Mouse (Mus musculus) heart, embryonic 10.5 days (tissue): ENCODE results near the gene Trabd. TPM values are rescaled to one million over a fixed set of nuclear protein-coding genes. Genes with fewer than 3 reads are reported as not detected.

ENCODE experiments used
- DNase-seq: peaks from one replicate; pipeline ENCODE4 v3.0.0-alpha.2; 2017; ENCODE audit warnings: low spot score
- H3K27ac ChIP-seq: fragments of 300-500 bp; sonication (generic); 2 replicates; pipeline ENCODE4 v1.5.1; 2016; ENCODE audit warnings: mild to moderate bottlenecking
- H3K27me3 ChIP-seq: fragments of 300-500 bp; sonication (generic); 2 replicates; pipeline ENCODE4 v1.6.1; 2016; ENCODE audit warnings: mild to moderate bottlenecking; ENCODE audit not compliant: poor library complexity, insufficient read depth, severe bottlenecking
- H3K36me3 ChIP-seq: fragments of 300-500 bp; sonication (generic); 2 replicates; pipeline ENCODE4 v1.6.1; 2016; ENCODE audit warnings: mild to moderate bottlenecking, moderate library complexity
- H3K4me1 ChIP-seq: fragments of 300-500 bp; sonication (generic); 2 replicates; pipeline ENCODE4 v1.6.1; 2016; ENCODE audit warnings: mild to moderate bottlenecking
- H3K4me3 ChIP-seq: fragments of 300-500 bp; sonication (generic); 2 replicates; pipeline ENCODE4 v1.5.1; 2016; ENCODE audit warnings: mild to moderate bottlenecking, moderate library complexity
- H3K9me3 ChIP-seq: fragments of 300-500 bp; sonication (generic); 2 replicates; pipeline ENCODE4 v1.6.1; 2016; ENCODE audit warnings: mild to moderate bottlenecking, moderate library complexity
- WGBS: fragments of 180-500 bp; shearing (Covaris S2); methylation state at CpG from one replicate; pipeline ENCODE4 v1.1.7; 2016; 5-methylcytosine and 5-hydroxymethylcytosine counted together
- polyA plus RNA-seq: library from polyadenylated mRNA; unstranded; fragments of >200 nt; fragmentation: Nextera tagmentation; extraction: Ambion mirVana; gene quantifications from 2 replicates; pipeline ENCODE4 v1.2.1, GENCODE M21; 2016

Trabd gene
- polyA plus RNA-seq, 1 experiment from 2014 or later, result 63.0 TPM

- no peaks in the 10 kb centered on the region for H3K9me3 ChIP-seq
- H3K4me1 ChIP-seq, result peaks cover 21% of the 10 kb centered on the region
- H3K4me3 ChIP-seq, result peak within 1 kb of the TSS; percentile 96
- WGBS, result 2% methylated on average over 38 of the region's 38 CpGs
- peaks cover 53% of the 10 kb centered on the region for H3K36me3 ChIP-seq
- DNase-seq, result peak; percentile 95
- no peaks in the 10 kb centered on the region for H3K27me3 ChIP-seq
- H3K27ac ChIP-seq, result peak within 1 kb of the TSS; percentile 90
Observed at GRCm38 (mm10) chr15:89088607-89089247, 13.8 kb downstream of the Trabd start, which contains the start of gene Selenoo. Selenoo (plus strand) TSS chr15:89089084.

- DNase-seq, result no peak
- Histone ChIP-seq H3K27ac (peak overlapping the region; percentile 90), H3K27me3 (no peaks in the 10 kb centered on the region), H3K9me3 (no peaks in the 10 kb centered on the region), H3K4me3 (peak overlapping the region; percentile 96), H3K36me3 (peaks cover 54% of the 10 kb centered on the region), H3K4me1 (peaks cover 21% of the 10 kb centered on the region)
- WGBS, result 3% methylated on average over 68 of the region's 68 CpGs
Observed at GRCm38 (mm10) chr15:89089248-89090051, 14.5 kb downstream of the Trabd start.

GRCm38 (mm10) chr15:89090662-89091061 is 15.7 kb downstream of the Trabd start:
- H3K4me1 ChIP-seq, result peaks cover 21% of the 10 kb centered on the region
- H3K36me3 ChIP-seq, result peaks cover 54% of the 10 kb centered on the region
- DNase-seq, result no peak
- H3K4me3 ChIP-seq, result no peak overlapping the region
- H3K27ac ChIP-seq, result no peak overlapping the region
- 89% methylated on average over 4 of the region's 4 CpGs for WGBS
- H3K27me3 ChIP-seq, result no peaks in the 10 kb centered on the region
- no peaks in the 10 kb centered on the region for H3K9me3 ChIP-seq

GRCm38 (mm10) chr15:89092181-89092580 is 17.3 kb downstream of the Trabd start:
- Histone ChIP-seq H3K27me3 (no peaks in the 10 kb centered on the region), H3K9me3 (no peaks in the 10 kb centered on the region), H3K27ac (no peak overlapping the region), H3K4me1 (peaks cover 21% of the 10 kb centered on the region), H3K4me3 (no peak overlapping the region), H3K36me3 (peaks cover 54% of the 10 kb centered on the region)
- 80% methylated on average over 5 of the region's 5 CpGs for WGBS
- no peak for DNase-seq

GRCm38 (mm10) chr15:89097450-89097849 is 22.5 kb downstream of the Trabd start:
- no peak for DNase-seq
- Histone ChIP-seq H3K27ac (no peak overlapping the region), H3K9me3 (no peaks in the 10 kb centered on the region), H3K36me3 (peaks cover 100% of the 10 kb centered on the region), H3K4me3 (no peak overlapping the region), H3K4me1 (no peaks in the 10 kb centered on the region), H3K27me3 (no peaks in the 10 kb centered on the region)
- WGBS, result 90% methylated on average over 5 of the region's 5 CpGs

GRCm38 (mm10) chr15:89098616-89099015 is 23.7 kb downstream of the Trabd start:
- H3K27ac ChIP-seq, result no peak overlapping the region
- no peaks in the 10 kb centered on the region for H3K4me1 ChIP-seq
- 87% methylated on average over 7 of the region's 7 CpGs for WGBS
- DNase-seq, result no peak
- peaks cover 100% of the 10 kb centered on the region for H3K36me3 ChIP-seq
- H3K4me3 ChIP-seq, result no peak overlapping the region
- no peaks in the 10 kb centered on the region for H3K27me3 ChIP-seq
- no peaks in the 10 kb centered on the region for H3K9me3 ChIP-seq

GRCm38 (mm10) chr15:89100823-89101222 is 25.9 kb downstream of the Trabd start:
- DNase-seq, result no peak
- no peaks in the 10 kb centered on the region for H3K9me3 ChIP-seq
- H3K27ac ChIP-seq, result no peak overlapping the region
- H3K4me1 ChIP-seq, result no peaks in the 10 kb centered on the region
- WGBS, result 91% methylated on average over 12 of the region's 12 CpGs
- H3K36me3 ChIP-seq, result peaks cover 100% of the 10 kb centered on the region
- H3K4me3 ChIP-seq, result no peak overlapping the region
- no peaks in the 10 kb centered on the region for H3K27me3 ChIP-seq

- Histone ChIP-seq H3K4me3 (no peak overlapping the region), H3K9me3 (no peaks in the 10 kb centered on the region), H3K4me1 (no peaks in the 10 kb centered on the region), H3K36me3 (peaks cover 100% of the 10 kb centered on the region), H3K27ac (no peak overlapping the region), H3K27me3 (no peaks in the 10 kb centered on the region)
- WGBS, result 79% methylated on average over 5 of the region's 5 CpGs
- DNase-seq, result no peak
Observed at GRCm38 (mm10) chr15:89102646-89103045, 27.7 kb downstream of the Trabd start.

- H3K4me3 ChIP-seq, result no peak overlapping the region
- H3K9me3 ChIP-seq, result no peaks in the 10 kb centered on the region
- no peak for DNase-seq
- no peaks in the 10 kb centered on the region for H3K27me3 ChIP-seq
- H3K4me1 ChIP-seq, result no peaks in the 10 kb centered on the region
- WGBS, result 81% methylated on average over 10 of the region's 10 CpGs
- H3K36me3 ChIP-seq, result peaks cover 100% of the 10 kb centered on the region
- H3K27ac ChIP-seq, result no peak overlapping the region
Observed at GRCm38 (mm10) chr15:89103921-89104320, 29.0 kb downstream of the Trabd start.

GRCm38 (mm10) chr15:89104425-89104824 is 29.5 kb downstream of the Trabd start:
- 96% methylated on average over 8 of the region's 8 CpGs for WGBS
- Histone ChIP-seq H3K27me3 (no peaks in the 10 kb centered on the region), H3K36me3 (peaks cover 100% of the 10 kb centered on the region), H3K27ac (no peak overlapping the region), H3K4me1 (no peaks in the 10 kb centered on the region), H3K4me3 (no peak overlapping the region), H3K9me3 (no peaks in the 10 kb centered on the region)
- no peak for DNase-seq

GRCm38 (mm10) chr15:89106073-89106472 is 31.1 kb downstream of the Trabd start:
- Histone ChIP-seq H3K27ac (no peak overlapping the region), H3K36me3 (peaks cover 100% of the 10 kb centered on the region), H3K9me3 (no peaks in the 10 kb centered on the region), H3K4me1 (no peaks in the 10 kb centered on the region), H3K27me3 (no peaks in the 10 kb centered on the region), H3K4me3 (no peak overlapping the region)
- DNase-seq, result no peak
- WGBS, result 89% methylated on average over 13 of the region's 13 CpGs

GRCm38 (mm10) chr15:89106976-89107375 is 32.1 kb downstream of the Trabd start:
- 94% methylated on average over 1 of the region's 1 CpGs for WGBS
- H3K4me3 ChIP-seq, result no peak overlapping the region
- no peaks in the 10 kb centered on the region for H3K9me3 ChIP-seq
- no peaks in the 10 kb centered on the region for H3K27me3 ChIP-seq
- no peak for DNase-seq
- no peaks in the 10 kb centered on the region for H3K4me1 ChIP-seq
- peaks cover 100% of the 10 kb centered on the region for H3K36me3 ChIP-seq
- no peak overlapping the region for H3K27ac ChIP-seq

GRCm38 (mm10) chr15:89110147-89110546 is 35.2 kb downstream of the Trabd start:
- H3K4me1 ChIP-seq, result no peaks in the 10 kb centered on the region
- H3K9me3 ChIP-seq, result no peaks in the 10 kb centered on the region
- no peak overlapping the region for H3K4me3 ChIP-seq
- 81% methylated on average over 9 of the region's 9 CpGs for WGBS
- DNase-seq, result no peak
- H3K27me3 ChIP-seq, result no peaks in the 10 kb centered on the region
- H3K36me3 ChIP-seq, result peaks cover 91% of the 10 kb centered on the region
- H3K27ac ChIP-seq, result no peak overlapping the region
